Mouse (Mus musculus) kidney, embryonic 16.5 days (tissue): ENCODE data around the gene Vmn2r8. TPM values are rescaled to one million over a fixed set of nuclear protein-coding genes. Genes with fewer than 3 reads are reported as not detected.
"Not testable (repeated sequence)": the region's sequence is repeated elsewhere in the genome, so short reads cannot be mapped to it uniquely, and the experiment has no call there.

Experiments
- ATAC-seq: fragments of 200-750 bp; cut with Nextera tagmentation; 2 replicates; pipeline ENCODE4 v1.8.0; 2017; ENCODE audit warnings: moderate TSS enrichment; ENCODE audit not compliant: low FRiP score, low TSS enrichment
- H3K27ac ChIP-seq: fragments of 300-500 bp; sonication (generic); 2 replicates; pipeline ENCODE4 v1.5.1; 2014; ENCODE audit warnings: low read length
- H3K27me3 ChIP-seq: fragments of 300-500 bp; sonication (generic); 2 replicates; pipeline ENCODE4 v1.6.1; 2014; ENCODE audit warnings: low read length, control low read depth, mixed read lengths; ENCODE audit not compliant: insufficient read depth
- H3K36me3 ChIP-seq: fragments of 300-500 bp; sonication (generic); 2 replicates; pipeline ENCODE4 v1.6.1; 2014; ENCODE audit warnings: low read length, control low read depth, mixed read lengths; ENCODE audit not compliant: insufficient read depth
- H3K4me1 ChIP-seq: fragments of 300-500 bp; sonication (generic); 2 replicates; pipeline ENCODE4 v1.6.1; 2014; ENCODE audit warnings: low read length, control low read depth, mixed read lengths; ENCODE audit not compliant: insufficient read depth
- H3K4me2 ChIP-seq: fragments of 300-500 bp; sonication (generic); replicated peaks from 2 replicates; pipeline ENCODE4 v1.6.1; 2014; ENCODE audit warnings: low read depth, low read length
- H3K4me3 ChIP-seq: fragments of 300-500 bp; sonication (generic); 2 replicates; pipeline ENCODE4 v1.5.1; 2014; ENCODE audit warnings: mild to moderate bottlenecking, low read length
- H3K9ac ChIP-seq: fragments of 300-500 bp; sonication (generic); replicated peaks from 2 replicates; pipeline ENCODE4 v1.6.1; 2014; ENCODE audit warnings: low read length
- H3K9me3 ChIP-seq: fragments of 300-500 bp; sonication (generic); 2 replicates; pipeline ENCODE4 v1.6.1; 2016; ENCODE audit warnings: low read length, control low read depth
- WGBS: fragments of 180-500 bp; shearing (Covaris S2); extraction: QIAGEN DNeasy Blood & Tissue Kit; methylation state at CpG from one replicate; pipeline ENCODE4 v1.1.7; 2014; 5-methylcytosine and 5-hydroxymethylcytosine counted together
- polyA plus RNA-seq: library from polyadenylated mRNA; unstranded; fragments of >200 nt; fragmentation: Nextera tagmentation; extraction: Ambion mirVana; gene quantifications from 2 replicates; pipeline ENCODE4 v1.2.1, GENCODE M21; 2015

The Vmn2r8 gene
- not detected in 2 replicates for polyA plus RNA-seq

DNA sequence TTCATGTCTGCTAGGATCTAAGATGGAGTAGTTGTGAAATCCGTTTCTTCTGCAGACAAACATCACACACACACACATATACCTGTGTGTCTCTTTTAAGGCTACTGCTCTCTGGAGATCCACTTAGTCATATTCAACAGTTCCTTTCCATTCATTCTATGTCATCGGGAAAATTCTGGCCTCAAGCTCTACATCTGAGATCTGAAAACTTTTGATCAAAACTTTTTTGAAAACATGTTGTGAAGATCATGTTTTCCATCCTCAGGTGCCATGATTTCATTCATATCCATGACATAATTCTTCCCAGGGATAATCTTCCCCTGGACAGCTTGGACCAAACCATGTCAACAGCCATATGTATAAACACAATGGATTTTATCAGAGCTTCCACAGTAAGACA is at the start of gene Vmn2r8:
Gene Vmn2r8, minus strand, starts transcription at position 101 of the 400 bp plus-strand sequence.
- not testable (repeated sequence) for H3K9me3 ChIP-seq, ATAC-seq
- WGBS, result 75% methylated on average over 2 of the region's 2 CpGs

DNA sequence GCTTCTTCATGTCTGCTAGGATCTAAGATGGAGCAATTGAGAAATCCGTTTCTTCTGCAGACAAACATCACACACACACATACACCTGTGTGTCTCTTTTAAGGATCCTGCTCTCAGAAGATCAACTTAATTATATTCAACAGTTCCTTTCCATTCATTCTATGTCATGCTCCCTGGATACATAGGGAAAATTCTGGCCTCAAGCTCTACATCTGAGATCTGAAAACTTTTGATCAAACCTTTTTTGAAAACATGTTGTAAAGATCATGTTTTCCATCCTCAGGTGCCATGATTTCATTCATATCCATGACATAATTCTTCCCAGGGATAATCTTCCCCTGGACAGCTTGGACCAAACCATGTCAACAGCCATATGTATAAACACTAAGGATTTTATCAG is 43.9 kb upstream of the Vmn2r8 start, which contains the start of gene Vmn2r9:
Gene Vmn2r9, minus strand, starts transcription at position 101 of the 400 bp plus-strand sequence.
- not testable (repeated sequence) for ATAC-seq, H3K9me3 ChIP-seq

More for the DNA sequence above, at the start of gene Vmn2r8:
- not testable (repeated sequence) for H3K4me2 ChIP-seq, H3K9ac ChIP-seq, H3K4me1 ChIP-seq, H3K27me3 ChIP-seq, H3K36me3 ChIP-seq, H3K4me3 ChIP-seq, H3K27ac ChIP-seq

DNA sequence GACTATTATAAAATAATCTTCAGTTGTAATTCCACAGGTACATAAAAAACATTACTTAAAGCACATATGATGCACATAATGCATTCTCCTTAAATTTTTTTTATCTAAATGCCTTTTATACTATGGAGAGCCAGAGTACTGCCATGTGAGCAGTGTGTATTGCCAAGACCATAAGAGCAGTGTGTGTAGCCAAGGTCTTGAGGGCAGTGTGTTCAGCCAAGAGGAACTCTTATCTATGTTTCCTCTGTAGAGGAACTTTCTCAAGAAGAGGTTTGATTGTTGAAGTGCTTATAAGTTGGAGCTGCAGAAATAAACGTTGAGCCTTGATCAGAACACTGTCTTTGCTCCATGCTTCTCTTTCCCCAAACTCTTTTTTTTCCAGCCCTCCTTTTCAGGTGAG is 40.8 kb upstream of the Vmn2r8 start:
- Histone ChIP-seq H3K27me3 (no peaks in the 10 kb centered on the region), H3K4me3 (no peak overlapping the region), H3K27ac (no peak overlapping the region), H3K36me3 (no peaks in the 10 kb centered on the region), H3K9ac (no peak overlapping the region), H3K4me1 (no peaks in the 10 kb centered on the region), H3K9me3 (no peaks in the 10 kb centered on the region), H3K4me2 (no peak overlapping the region)
- 26% methylated on average over 1 of the region's 1 CpGs for WGBS
- ATAC-seq, result no peak

More for the DNA sequence above, 43.9 kb upstream of the Vmn2r8 start, which contains the start of gene Vmn2r9:
- 82% methylated on average over 1 of the region's 1 CpGs for WGBS
- H3K4me2 ChIP-seq, H3K4me3 ChIP-seq, H3K9ac ChIP-seq, H3K27ac ChIP-seq, H3K4me1 ChIP-seq, H3K36me3 ChIP-seq, H3K27me3 ChIP-seq: not testable (repeated sequence)

DNA sequence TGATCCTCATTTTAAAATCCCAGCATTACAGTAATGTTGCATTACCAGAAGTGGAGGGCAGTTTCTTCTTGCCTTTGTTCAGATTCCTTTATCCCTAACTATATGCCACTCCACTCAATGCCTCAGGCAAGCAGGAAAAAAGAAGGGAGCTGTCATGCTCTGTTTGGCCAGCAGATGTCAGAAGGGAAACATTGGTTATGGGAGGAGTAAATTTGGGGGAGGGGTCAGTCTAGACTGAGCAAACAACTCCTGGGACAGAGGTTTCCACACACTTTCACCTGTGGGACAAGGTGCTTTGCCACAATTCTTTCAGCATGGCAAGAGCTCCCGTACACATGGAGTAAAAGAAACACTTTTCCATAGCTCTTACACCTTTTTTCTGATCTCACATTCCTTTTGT is 27.5 kb upstream of the Vmn2r8 start:
- Histone ChIP-seq H3K4me2 (no peak overlapping the region), H3K9ac (no peak overlapping the region), H3K9me3 (no peaks in the 10 kb centered on the region), H3K27me3 (no peaks in the 10 kb centered on the region), H3K4me3 (no peak overlapping the region), H3K27ac (no peak overlapping the region), H3K4me1 (no peaks in the 10 kb centered on the region), H3K36me3 (no peaks in the 10 kb centered on the region)
- ATAC-seq, result no peak
- WGBS, result 69% methylated on average over 1 of the region's 1 CpGs

DNA sequence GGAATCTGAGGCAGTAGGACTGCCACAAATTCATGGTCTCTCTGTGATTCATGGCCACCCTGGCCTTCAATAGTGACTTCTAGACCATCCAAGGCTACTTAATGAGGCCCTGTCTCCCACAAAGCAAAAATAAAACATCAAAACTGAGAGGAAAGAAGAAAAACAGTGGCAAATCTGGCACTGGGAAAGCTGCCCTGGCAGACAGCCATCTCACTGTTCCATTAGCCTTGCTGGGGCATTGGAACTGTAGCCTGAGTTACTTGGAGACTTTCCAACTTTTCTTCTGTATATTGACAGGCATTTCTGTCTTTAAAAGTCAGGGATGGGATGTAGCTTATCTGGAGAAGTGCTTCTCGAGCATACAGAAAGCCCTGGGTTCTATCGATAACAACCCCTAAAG is 14.6 kb upstream of the Vmn2r8 start:
- ATAC-seq, result no peak
- 83% methylated on average over 2 of the region's 2 CpGs for WGBS

DNA sequence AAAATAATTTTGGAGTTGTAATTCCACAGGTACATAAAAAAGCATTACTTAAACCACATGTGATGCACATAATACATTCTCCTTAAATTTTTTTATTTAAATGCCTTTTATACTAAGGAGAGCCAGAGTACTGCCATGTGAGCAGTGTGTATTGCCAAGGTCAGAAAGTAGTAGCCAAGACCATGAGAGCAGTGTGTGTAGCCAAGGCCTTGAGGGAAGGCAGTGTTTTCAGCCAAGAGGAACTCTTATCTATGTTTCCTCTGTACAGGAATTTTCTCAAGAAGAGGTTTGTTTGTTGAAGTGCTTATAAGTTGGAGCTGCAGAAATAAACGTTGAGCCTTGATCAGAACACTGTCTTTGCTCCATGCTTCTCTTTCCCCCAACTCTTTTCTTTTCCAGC is 5.0 kb downstream of the Vmn2r8 start:
- no peak for ATAC-seq
- 67% methylated on average over 1 of the region's 1 CpGs for WGBS

More for the DNA sequence above, 14.6 kb upstream of the Vmn2r8 start:
- Histone ChIP-seq H3K36me3 (no peaks in the 10 kb centered on the region), H3K9ac (no peak overlapping the region), H3K9me3 (no peaks in the 10 kb centered on the region), H3K4me2 (no peak overlapping the region), H3K27me3 (no peaks in the 10 kb centered on the region), H3K4me3 (no peak overlapping the region), H3K27ac (no peak overlapping the region), H3K4me1 (no peaks in the 10 kb centered on the region)

DNA sequence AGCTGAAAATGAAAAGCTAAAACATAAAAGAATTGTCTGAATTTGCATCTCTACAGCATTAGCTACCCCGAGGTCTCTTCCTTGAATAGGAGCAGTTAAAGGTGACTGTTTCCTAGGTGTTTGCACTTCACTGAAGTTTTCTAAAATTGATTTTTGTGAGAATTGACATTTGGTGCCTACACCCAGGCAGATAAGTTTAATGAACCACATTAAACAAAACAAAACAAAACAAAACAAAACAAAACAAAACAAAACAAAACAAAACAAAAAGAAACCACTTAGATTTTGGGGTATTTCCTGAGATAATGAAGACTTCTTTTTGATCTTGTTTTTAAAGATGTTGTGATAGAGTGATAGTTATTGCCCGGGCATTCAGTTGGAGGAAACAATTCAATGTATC is 13.4 kb downstream of the Vmn2r8 start, which contains the start of gene Tmed11:
Gene Tmed11, minus strand, starts transcription at position 101 of the 400 bp plus-strand sequence.
- WGBS, result 67% methylated on average over 2 of the region's 2 CpGs
- ATAC-seq, H3K36me3 ChIP-seq, H3K9me3 ChIP-seq, H3K9ac ChIP-seq, H3K27ac ChIP-seq, H3K4me2 ChIP-seq, H3K4me3 ChIP-seq, H3K4me1 ChIP-seq, H3K27me3 ChIP-seq: not testable (repeated sequence)

More for the DNA sequence above, 5.0 kb downstream of the Vmn2r8 start:
- Histone ChIP-seq H3K4me1 (no peaks in the 10 kb centered on the region), H3K9me3 (no peaks in the 10 kb centered on the region), H3K36me3 (no peaks in the 10 kb centered on the region), H3K27ac (no peak overlapping the region), H3K9ac (no peak overlapping the region), H3K4me2 (no peak overlapping the region), H3K27me3 (no peaks in the 10 kb centered on the region), H3K4me3 (no peak overlapping the region)

DNA sequence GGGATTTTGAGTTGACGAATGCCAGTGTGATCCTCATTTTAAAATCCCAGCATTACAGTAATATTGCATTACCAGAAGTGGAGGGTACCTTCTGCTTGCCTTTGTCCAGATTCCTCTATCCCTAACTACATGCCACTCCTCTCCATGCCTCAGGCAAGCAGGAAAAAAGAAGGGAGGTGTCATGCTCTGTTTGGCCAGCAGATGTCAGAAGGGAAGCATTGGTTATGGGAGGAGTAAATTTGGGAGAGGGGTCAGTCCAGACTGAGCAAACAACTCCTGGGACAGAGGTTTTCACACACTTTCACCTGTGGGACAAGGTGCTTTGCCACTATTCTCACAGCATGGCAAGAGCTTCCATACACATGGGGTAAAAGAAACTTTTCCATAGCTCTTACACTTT is 18.3 kb downstream of the Vmn2r8 start:
- not testable (repeated sequence) for ATAC-seq, H3K9ac ChIP-seq, H3K27ac ChIP-seq, H3K27me3 ChIP-seq, H3K36me3 ChIP-seq, H3K4me3 ChIP-seq, H3K4me2 ChIP-seq, H3K4me1 ChIP-seq, H3K9me3 ChIP-seq
- WGBS, result 34% methylated on average over 1 of the region's 1 CpGs

DNA sequence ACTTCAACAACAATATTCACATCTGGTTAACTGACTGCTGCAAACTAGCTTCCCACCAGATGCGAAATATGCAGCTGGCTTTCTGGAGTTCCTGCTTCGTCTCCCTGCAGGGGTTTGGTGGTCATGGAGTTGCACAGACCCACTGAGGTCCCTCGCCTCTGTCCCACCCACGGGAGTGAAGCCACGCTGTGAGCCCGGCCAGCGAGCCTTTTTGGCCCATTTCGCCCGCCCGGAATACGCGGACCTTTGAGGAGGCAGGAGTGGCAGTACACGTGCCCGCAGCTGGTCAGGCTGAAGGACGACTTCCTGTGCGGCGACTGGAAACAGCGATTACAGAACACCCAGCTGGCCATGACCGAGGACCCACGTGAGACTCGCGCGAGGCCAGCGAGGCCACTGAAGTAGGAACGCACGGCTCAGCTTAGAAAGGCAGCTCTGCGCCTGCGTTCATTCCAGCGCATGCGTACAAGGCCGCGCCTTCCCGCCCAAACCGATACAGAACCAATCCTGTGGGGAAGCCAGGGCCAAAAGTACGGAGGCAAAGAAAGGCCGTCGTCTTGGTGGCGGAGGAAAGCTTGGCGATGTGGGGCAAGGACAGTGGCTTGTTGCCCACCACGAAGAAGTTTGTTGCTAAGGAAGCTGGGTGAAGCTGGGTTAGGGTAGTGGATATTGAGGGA is 33.9 kb downstream of the Vmn2r8 start, which contains the start of gene Rnf212:
Gene Rnf212, minus strand, starts transcription at position 353 of the 677 bp plus-strand sequence.
- ATAC-seq, result no peak
- H3K9ac ChIP-seq, result no peak within 1 kb of the TSS
- H3K9me3 ChIP-seq, result 0 out of 2 replicates have a peak, but pooled peaks cover 5% of the 10 kb centered on the region
- 75% methylated on average over 40 of the region's 40 CpGs for WGBS
- H3K4me3 ChIP-seq, result no peak within 1 kb of the TSS
- no peaks in the 10 kb centered on the region for H3K36me3 ChIP-seq
- H3K4me2 ChIP-seq, result no peak within 1 kb of the TSS
- no peaks in the 10 kb centered on the region for H3K4me1 ChIP-seq
- no peaks in the 10 kb centered on the region for H3K27me3 ChIP-seq
- H3K27ac ChIP-seq, result no peak within 1 kb of the TSS

DNA sequence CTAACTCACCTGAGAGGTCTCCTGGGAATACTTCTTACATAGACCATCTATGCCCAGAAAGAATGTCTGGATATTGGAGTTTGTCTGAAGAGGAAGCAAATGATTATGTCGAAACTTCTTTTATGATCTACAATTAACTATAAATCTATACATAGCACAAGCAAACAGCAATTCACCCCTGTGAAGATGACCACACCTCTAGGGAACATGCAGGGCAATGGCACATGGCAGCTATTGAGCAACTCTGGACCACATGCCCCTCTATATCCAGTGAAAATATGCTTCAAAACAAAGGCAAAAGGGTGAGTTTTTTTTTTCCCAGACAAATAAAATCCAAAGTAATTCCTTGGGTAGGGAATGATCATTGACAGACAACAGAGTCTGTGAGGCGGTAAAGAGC is 48.6 kb downstream of the Vmn2r8 start:
- WGBS, result 79% methylated on average over 2 of the region's 2 CpGs
- Histone ChIP-seq H3K9ac (no peak overlapping the region), H3K27me3 (no peaks in the 10 kb centered on the region), H3K4me3 (no peak overlapping the region), H3K9me3 (no peaks in the 10 kb centered on the region), H3K4me2 (no peak overlapping the region), H3K27ac (no peak overlapping the region), H3K36me3 (no peaks in the 10 kb centered on the region), H3K4me1 (no peaks in the 10 kb centered on the region)
- ATAC-seq, result no peak
